Mouse (Mus musculus): ENCODE results near the gene Zfyve9. TPM values are rescaled to one million over a fixed set of nuclear protein-coding genes. Genes with fewer than 3 reads are reported as not detected.

The Zfyve9 gene
- polyA plus RNA-seq, 1 experiment from 2014 or later: 5.0 TPM

GRCm38 (mm10) chr4:108803535-108803934 lies 22.9 kb upstream of the Zfyve9 start:
- no peaks in the 10 kb centered on the region for H3K36me3 ChIP-seq (ENCODE audit: control insufficient read depth, insufficient read depth)
- H3K4me2 ChIP-seq (replicated peaks; ENCODE audit: low read depth): no peak overlapping the region
- H3K27ac ChIP-seq (ENCODE audit: low read depth, low read length): no peak overlapping the region
- no peak overlapping the region for H3K9ac ChIP-seq (ENCODE audit: low read depth, low read length)
- H3K27me3 ChIP-seq (replicated peaks; ENCODE audit: control insufficient read depth, insufficient read depth, low read length): no peaks in the 10 kb centered on the region
- no peak overlapping the region for H3K4me3 ChIP-seq (ENCODE audit: low read depth, low read length)
- WGBS: 86% methylated on average over 2 of the region's 2 CpGs
- TF ChIP-seq CTCF (IDR thresholded peaks at IDR 0.05; ENCODE audit: low read depth): no peak
- no peaks in the 10 kb centered on the region for H3K9me3 ChIP-seq (ENCODE audit: control insufficient read depth)
- H3K4me1 ChIP-seq (replicated peaks; ENCODE audit: control insufficient read depth, insufficient read depth, low read length): no peaks in the 10 kb centered on the region
- ATAC-seq: no peak

- Histone ChIP-seq H3K9me3 (ENCODE audit: control insufficient read depth) (no peaks in the 10 kb centered on the region), H3K9ac (ENCODE audit: low read depth, low read length) (no peak overlapping the region), H3K4me1 (replicated peaks; ENCODE audit: control insufficient read depth, insufficient read depth, low read length) (no peaks in the 10 kb centered on the region), H3K27ac (ENCODE audit: low read depth, low read length) (no peak overlapping the region), H3K4me3 (ENCODE audit: low read depth, low read length) (no peak overlapping the region), H3K27me3 (replicated peaks; ENCODE audit: control insufficient read depth, insufficient read depth, low read length) (no peaks in the 10 kb centered on the region), H3K36me3 (ENCODE audit: control insufficient read depth, insufficient read depth) (no peaks in the 10 kb centered on the region), H3K4me2 (replicated peaks; ENCODE audit: low read depth) (no peak overlapping the region)
- TF ChIP-seq CTCF (IDR thresholded peaks at IDR 0.05; ENCODE audit: low read depth): peak; percentile 79
- 55% methylated on average over 2 of the region's 2 CpGs for WGBS
- 0 out of 2 replicates have a peak, but pooled peaks have one; percentile 22 for ATAC-seq
Measured at GRCm38 (mm10) chr4:108798083-108798830, 17.7 kb upstream of the Zfyve9 start.

- Histone ChIP-seq H3K9ac (ENCODE audit: low read depth, low read length) (no peak overlapping the region), H3K4me2 (replicated peaks; ENCODE audit: low read depth) (no peak overlapping the region), H3K27ac (ENCODE audit: low read depth, low read length) (no peak overlapping the region), H3K4me3 (ENCODE audit: low read depth, low read length) (no peak overlapping the region), H3K9me3 (ENCODE audit: control insufficient read depth) (no peaks in the 10 kb centered on the region), H3K36me3 (ENCODE audit: control insufficient read depth, insufficient read depth) (no peaks in the 10 kb centered on the region), H3K27me3 (replicated peaks; ENCODE audit: control insufficient read depth, insufficient read depth, low read length) (no peaks in the 10 kb centered on the region), H3K4me1 (replicated peaks; ENCODE audit: control insufficient read depth, insufficient read depth, low read length) (no peaks in the 10 kb centered on the region)
- no peak for TF ChIP-seq CTCF (IDR thresholded peaks at IDR 0.05; ENCODE audit: low read depth)
- no peak for ATAC-seq
- 55% methylated on average over 4 of the region's 4 CpGs for WGBS
Measured at GRCm38 (mm10) chr4:108796701-108797100, 16.1 kb upstream of the Zfyve9 start.

- Histone ChIP-seq H3K27ac (ENCODE audit: low read depth, low read length) (no peak overlapping the region), H3K9ac (ENCODE audit: low read depth, low read length) (no peak overlapping the region), H3K9me3 (ENCODE audit: control insufficient read depth) (no peaks in the 10 kb centered on the region), H3K36me3 (ENCODE audit: control insufficient read depth, insufficient read depth) (no peaks in the 10 kb centered on the region), H3K4me2 (replicated peaks; ENCODE audit: low read depth) (no peak overlapping the region), H3K27me3 (replicated peaks; ENCODE audit: control insufficient read depth, insufficient read depth, low read length) (no peaks in the 10 kb centered on the region), H3K4me1 (replicated peaks; ENCODE audit: control insufficient read depth, insufficient read depth, low read length) (no peaks in the 10 kb centered on the region), H3K4me3 (ENCODE audit: low read depth, low read length) (no peak overlapping the region)
- no peak for ATAC-seq
- no peak for TF ChIP-seq CTCF (IDR thresholded peaks at IDR 0.05; ENCODE audit: low read depth)
- 50% methylated on average over 1 of the region's 1 CpGs for WGBS
Measured at GRCm38 (mm10) chr4:108793941-108794340, 13.3 kb upstream of the Zfyve9 start.

- WGBS: 66% methylated on average over 1 of the region's 1 CpGs
- H3K4me3 ChIP-seq (ENCODE audit: low read depth, low read length): no peak overlapping the region
- H3K27ac ChIP-seq (ENCODE audit: low read depth, low read length): no peak overlapping the region
- no peak for ATAC-seq
- no peak overlapping the region for H3K9ac ChIP-seq (ENCODE audit: low read depth, low read length)
- no peaks in the 10 kb centered on the region for H3K27me3 ChIP-seq (replicated peaks; ENCODE audit: control insufficient read depth, insufficient read depth, low read length)
- H3K36me3 ChIP-seq (ENCODE audit: control insufficient read depth, insufficient read depth): no peaks in the 10 kb centered on the region
- no peaks in the 10 kb centered on the region for H3K4me1 ChIP-seq (replicated peaks; ENCODE audit: control insufficient read depth, insufficient read depth, low read length)
- no peak overlapping the region for H3K4me2 ChIP-seq (replicated peaks; ENCODE audit: low read depth)
- H3K9me3 ChIP-seq (ENCODE audit: control insufficient read depth): no peaks in the 10 kb centered on the region
- TF ChIP-seq CTCF (IDR thresholded peaks at IDR 0.05; ENCODE audit: low read depth): no peak
Measured at GRCm38 (mm10) chr4:108790507-108790906, 9.9 kb upstream of the Zfyve9 start.

GRCm38 (mm10) chr4:108789258-108789936 lies 8.8 kb upstream of the Zfyve9 start:
- Histone ChIP-seq H3K36me3 (ENCODE audit: control insufficient read depth, insufficient read depth) (no peaks in the 10 kb centered on the region), H3K9ac (ENCODE audit: low read depth, low read length) (no peak overlapping the region), H3K27ac (ENCODE audit: low read depth, low read length) (no peak overlapping the region), H3K9me3 (ENCODE audit: control insufficient read depth) (no peaks in the 10 kb centered on the region), H3K4me3 (ENCODE audit: low read depth, low read length) (no peak overlapping the region), H3K4me2 (replicated peaks; ENCODE audit: low read depth) (no peak overlapping the region), H3K4me1 (replicated peaks; ENCODE audit: control insufficient read depth, insufficient read depth, low read length) (no peaks in the 10 kb centered on the region), H3K27me3 (replicated peaks; ENCODE audit: control insufficient read depth, insufficient read depth, low read length) (no peaks in the 10 kb centered on the region)
- WGBS: 64% methylated on average over 6 of the region's 6 CpGs
- ATAC-seq: peak; percentile 36; the same call in 1 of the 2 replicates
- peak; percentile 62 for TF ChIP-seq CTCF (IDR thresholded peaks at IDR 0.05; ENCODE audit: low read depth)
